Mouse (Mus musculus) hindbrain, embryonic 15.5 days (tissue): Measurements from ENCODE around the gene Rps5. TPM values are rescaled to one million over a fixed set of nuclear protein-coding genes. Genes with fewer than 3 reads are reported as not detected.

Source experiments
- ATAC-seq: fragments of 200-750 bp; cut with Nextera tagmentation; 2 replicates; pipeline ENCODE4 v1.8.0; 2017; ENCODE audit warnings: low read depth, moderate number of reproducible peaks, moderate TSS enrichment; ENCODE audit not compliant: low FRiP score
- H3K27ac ChIP-seq: fragments of 300-500 bp; sonication (generic); replicated peaks from 2 replicates; pipeline ENCODE4 v1.5.1; 2015; ENCODE audit warnings: mild to moderate bottlenecking, inconsistent platforms
- H3K27me3 ChIP-seq: fragments of 300-500 bp; sonication (generic); 2 replicates; pipeline ENCODE4 v1.6.1; 2015; ENCODE audit warnings: control low read depth, inconsistent platforms
- H3K36me3 ChIP-seq: fragments of 300-500 bp; sonication (generic); 2 replicates; pipeline ENCODE4 v1.6.1; 2015; ENCODE audit warnings: control low read depth, inconsistent platforms
- H3K4me1 ChIP-seq: fragments of 300-500 bp; sonication (generic); replicated peaks from 2 replicates; pipeline ENCODE4 v1.6.1; 2015; ENCODE audit warnings: control low read depth, inconsistent platforms
- H3K4me2 ChIP-seq: fragments of 300-500 bp; sonication (generic); 2 replicates; pipeline ENCODE4 v1.6.1; 2015; ENCODE audit warnings: moderate library complexity, mild to moderate bottlenecking, inconsistent platforms
- H3K4me3 ChIP-seq: fragments of 300-500 bp; sonication (generic); 2 replicates; pipeline ENCODE4 v1.5.1; 2015; ENCODE audit warnings: mild to moderate bottlenecking, inconsistent platforms
- H3K9ac ChIP-seq: fragments of 300-500 bp; sonication (generic); 2 replicates; pipeline ENCODE4 v1.6.1; 2015; ENCODE audit warnings: inconsistent platforms
- H3K9me3 ChIP-seq: fragments of 300-500 bp; sonication (generic); 2 replicates; pipeline ENCODE4 v1.6.1; 2016; ENCODE audit warnings: control low read depth, inconsistent platforms
- WGBS: fragments of 180-500 bp; shearing (Covaris S2); methylation state at CpG from one replicate; pipeline ENCODE4 v1.1.7; 2015; 5-methylcytosine and 5-hydroxymethylcytosine counted together
- polyA plus RNA-seq: library from polyadenylated mRNA; unstranded; fragments of >200 nt; fragmentation: Nextera tagmentation; extraction: Ambion mirVana; gene quantifications from 2 replicates; pipeline ENCODE4 v1.2.1, GENCODE M21; 2015

Rps5 gene
- polyA plus RNA-seq, 1 experiment from 2014 or later = 549 TPM

- H3K27me3 ChIP-seq = no peaks in the 10 kb centered on the region
- peak overlapping the region; percentile 88 for H3K4me2 ChIP-seq
- peaks cover 27% of the 10 kb centered on the region for H3K4me1 ChIP-seq
- no peaks in the 10 kb centered on the region for H3K9me3 ChIP-seq
- H3K27ac ChIP-seq = peak overlapping the region; percentile 94
- ATAC-seq = no peak
- WGBS = 0% methylated on average over 28 of the region's 29 CpGs
- peak overlapping the region; percentile 88 for H3K9ac ChIP-seq
- peak overlapping the region; percentile 79 for H3K4me3 ChIP-seq
- peaks cover 26% of the 10 kb centered on the region for H3K36me3 ChIP-seq
Observed at GRCm38 (mm10) chr7:12966104-12966845, 44.2 kb downstream of the Rps5 start.

- Histone ChIP-seq H3K4me2 (no peak overlapping the region), H3K36me3 (peaks cover 40% of the 10 kb centered on the region), H3K27me3 (no peaks in the 10 kb centered on the region), H3K9me3 (no peaks in the 10 kb centered on the region), H3K27ac (no peak overlapping the region), H3K9ac (no peak overlapping the region), H3K4me1 (peaks cover 17% of the 10 kb centered on the region), H3K4me3 (no peak overlapping the region)
- 95% methylated on average over 25 of the region's 25 CpGs for WGBS
- no peak for ATAC-seq
Observed at GRCm38 (mm10) chr7:12970906-12971305, 48.8 kb downstream of the Rps5 start.

Other genes with a start within 250 kb of the Rps5 start
- not detected in 2 replicates for gene Vmn2r55, start 237.3 kb upstream of the Rps5 start, polyA plus RNA-seq
- gene Vmn2r56, start 187.3 kb upstream of the Rps5 start, polyA plus RNA-seq = 0.01 TPM in 1 of 2 replicates, not detected in the other
- gene Zscan18, start 118.7 kb upstream of the Rps5 start, polyA plus RNA-seq = 28.2 and 33.1 TPM in 2 replicates
- 28.3 and 30.0 TPM in 2 replicates for gene Zfp329, start 103.4 kb upstream of the Rps5 start, polyA plus RNA-seq
- 26.2 and 27.6 TPM in 2 replicates for gene Zfp110, start 87.5 kb upstream of the Rps5 start, polyA plus RNA-seq
- 7.5 TPM in 2 replicates for gene Zfp128, start 41.1 kb upstream of the Rps5 start, polyA plus RNA-seq
- gene Zscan22, start 24.5 kb upstream of the Rps5 start, polyA plus RNA-seq = 9.9 and 12.4 TPM in 2 replicates
- 1.1 and 1.3 TPM in 2 replicates for gene Rnf225, start 5.1 kb downstream of the Rps5 start, polyA plus RNA-seq
- 13.4 and 13.6 TPM in 2 replicates for gene Zfp324, start 43.5 kb downstream of the Rps5 start, polyA plus RNA-seq
- gene Zfp446, start 55.6 kb downstream of the Rps5 start, polyA plus RNA-seq = 11.7 and 11.8 TPM in 2 replicates
- gene Slc27a5, start 75.9 kb downstream of the Rps5 start, polyA plus RNA-seq = 0.39 and 0.45 TPM in 2 replicates
- 217 and 230 TPM in 2 replicates for gene Trim28, start 76.8 kb downstream of the Rps5 start, polyA plus RNA-seq
- gene Zbtb45, start 87.7 kb downstream of the Rps5 start, polyA plus RNA-seq = 40.7 and 42.5 TPM in 2 replicates
- gene Chmp2a, start 112.5 kb downstream of the Rps5 start, polyA plus RNA-seq = 170 and 171 TPM in 2 replicates
- gene Ube2m, start 116.0 kb downstream of the Rps5 start, polyA plus RNA-seq = 162 and 163 TPM in 2 replicates
- 9.0 and 9.3 TPM in 2 replicates for gene Mzf1, start 132.5 kb downstream of the Rps5 start, polyA plus RNA-seq
- 0.13 and 0.14 TPM in 2 replicates for gene Vmn1r85, start 172.9 kb downstream of the Rps5 start, polyA plus RNA-seq
- 0.03 TPM in 1 of 2 replicates, not detected in the other for gene Vmn1r86, start 197.6 kb downstream of the Rps5 start, polyA plus RNA-seq
- not detected in 2 replicates for gene Vmn1r87, start 217.9 kb downstream of the Rps5 start, polyA plus RNA-seq
- not detected in 2 replicates for gene Vmn1r88, start 237.3 kb downstream of the Rps5 start, polyA plus RNA-seq